Mouse (Mus musculus): Measurements from ENCODE around the gene S100a10. TPM values are rescaled to one million over a fixed set of nuclear protein-coding genes. Genes with fewer than 3 reads are reported as not detected.
A peak's percentile ranks its signal among the peaks of the same experiment; 100 is the strongest.

Gene S100a10
- polyA plus RNA-seq, 1 experiment: 70.5 TPM

- TF ChIP-seq POLR2A (IDR thresholded peaks at IDR 0.05; ENCODE audit: borderline replicate concordance, extremely low read depth, insufficient read depth, insufficient read length, poor library complexity, severe bottlenecking) (no peak), CTCF (IDR thresholded peaks at IDR 0.05; ENCODE audit: borderline replicate concordance, extremely low read depth, insufficient read depth, insufficient read length) (no peak)
- DNase-seq (ENCODE audit: low read depth): no peak
Measured at GRCm38 (mm10) chr3:93581687-93582086, 26.8 kb downstream of the S100a10 start.

- TF ChIP-seq POLR2A (IDR thresholded peaks at IDR 0.05; ENCODE audit: borderline replicate concordance, extremely low read depth, insufficient read depth, insufficient read length, poor library complexity, severe bottlenecking): no peak
- no peak for DNase-seq (ENCODE audit: low read depth)
Measured at GRCm38 (mm10) chr3:93583056-93583455, 28.2 kb downstream of the S100a10 start.

DNA sequence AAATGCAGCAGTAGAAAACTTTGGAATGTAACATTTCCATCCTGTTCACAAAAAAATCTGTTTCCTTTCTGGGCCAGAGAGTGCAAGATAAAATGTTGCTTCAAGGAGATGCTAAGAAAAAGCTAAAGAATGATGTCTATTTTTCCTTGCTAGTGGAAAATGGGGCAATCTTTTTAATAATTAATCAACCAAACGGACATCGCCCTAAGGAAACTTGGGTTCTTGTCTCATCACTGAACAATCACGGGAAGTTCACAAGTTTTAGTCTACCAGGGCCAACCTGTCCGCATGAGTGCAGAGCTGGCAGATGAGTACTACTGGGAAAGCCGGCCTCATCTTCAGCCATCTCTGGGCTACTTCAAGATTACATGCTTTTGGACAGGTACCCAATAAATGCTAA, 34.7 kb downstream of the S100a10 start:
- TF ChIP-seq POLR2A (IDR thresholded peaks at IDR 0.05; ENCODE audit: borderline replicate concordance, extremely low read depth, insufficient read depth, insufficient read length, poor library complexity, severe bottlenecking): no peak
- TF ChIP-seq CTCF (IDR thresholded peaks at IDR 0.05; ENCODE audit: borderline replicate concordance, extremely low read depth, insufficient read depth, insufficient read length): no peak
- DNase-seq (ENCODE audit: low read depth): no peak

- DNase-seq (ENCODE audit: low read depth): no peak
- no peak for TF ChIP-seq POLR2A (IDR thresholded peaks at IDR 0.05; ENCODE audit: borderline replicate concordance, extremely low read depth, insufficient read depth, insufficient read length, poor library complexity, severe bottlenecking)
- TF ChIP-seq CTCF (IDR thresholded peaks at IDR 0.05; ENCODE audit: borderline replicate concordance, extremely low read depth, insufficient read depth, insufficient read length): no peak
Measured at GRCm38 (mm10) chr3:93590256-93590655, 35.4 kb downstream of the S100a10 start.

DNA sequence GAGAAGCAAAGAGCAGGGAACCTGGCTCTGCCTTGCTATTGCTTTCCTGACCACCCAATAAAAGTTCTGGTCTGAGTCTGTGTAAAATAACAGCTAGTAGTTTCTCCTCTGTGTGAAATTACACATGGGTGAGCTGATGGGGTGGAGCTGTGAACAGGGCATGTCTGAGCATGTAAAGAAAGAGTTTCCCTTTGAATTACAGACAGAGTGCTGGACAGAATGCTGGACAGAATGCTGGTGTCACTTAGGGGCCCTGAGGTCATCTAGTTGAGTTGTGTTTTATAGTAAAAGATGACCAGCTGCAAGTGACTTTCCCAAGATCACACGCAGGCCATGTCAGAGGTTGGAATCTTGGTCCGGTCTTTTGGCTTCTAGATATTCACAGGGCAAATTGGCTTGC, 37.2 kb downstream of the S100a10 start:
- DNase-seq (ENCODE audit: low read depth): no peak
- no peak for TF ChIP-seq POLR2A (IDR thresholded peaks at IDR 0.05; ENCODE audit: borderline replicate concordance, extremely low read depth, insufficient read depth, insufficient read length, poor library complexity, severe bottlenecking)
- TF ChIP-seq CTCF (IDR thresholded peaks at IDR 0.05; ENCODE audit: borderline replicate concordance, extremely low read depth, insufficient read depth, insufficient read length): no peak

- no peak for DNase-seq (ENCODE audit: low read depth)
- TF ChIP-seq POLR2A (IDR thresholded peaks at IDR 0.05; ENCODE audit: borderline replicate concordance, extremely low read depth, insufficient read depth, insufficient read length, poor library complexity, severe bottlenecking) (no peak), CTCF (IDR thresholded peaks at IDR 0.05; ENCODE audit: borderline replicate concordance, extremely low read depth, insufficient read depth, insufficient read length) (no peak)
Measured at GRCm38 (mm10) chr3:93592976-93593375, 38.1 kb downstream of the S100a10 start.

- TF ChIP-seq CTCF (IDR thresholded peaks at IDR 0.05; ENCODE audit: borderline replicate concordance, extremely low read depth, insufficient read depth, insufficient read length) (peak; percentile 28; the same call in 1 of the 2 replicates), POLR2A (IDR thresholded peaks at IDR 0.05; ENCODE audit: borderline replicate concordance, extremely low read depth, insufficient read depth, insufficient read length, poor library complexity, severe bottlenecking) (no peak)
- peak; percentile 15 for DNase-seq (ENCODE audit: low read depth)
Measured at GRCm38 (mm10) chr3:93593512-93593911, 38.6 kb downstream of the S100a10 start.

- TF ChIP-seq CTCF (IDR thresholded peaks at IDR 0.05; ENCODE audit: borderline replicate concordance, extremely low read depth, insufficient read depth, insufficient read length) (no peak), POLR2A (IDR thresholded peaks at IDR 0.05; ENCODE audit: borderline replicate concordance, extremely low read depth, insufficient read depth, insufficient read length, poor library complexity, severe bottlenecking) (no peak)
- no peak for DNase-seq (ENCODE audit: low read depth)
Measured at GRCm38 (mm10) chr3:93596632-93597031, 41.8 kb downstream of the S100a10 start.

- peak; percentile 63 for DNase-seq (ENCODE audit: low read depth)
- TF ChIP-seq POLR2A (IDR thresholded peaks at IDR 0.05; ENCODE audit: borderline replicate concordance, extremely low read depth, insufficient read depth, insufficient read length, poor library complexity, severe bottlenecking): no peak
- no peak for TF ChIP-seq CTCF (IDR thresholded peaks at IDR 0.05; ENCODE audit: borderline replicate concordance, extremely low read depth, insufficient read depth, insufficient read length)
Measured at GRCm38 (mm10) chr3:93597221-93597913, 42.5 kb downstream of the S100a10 start.

DNA sequence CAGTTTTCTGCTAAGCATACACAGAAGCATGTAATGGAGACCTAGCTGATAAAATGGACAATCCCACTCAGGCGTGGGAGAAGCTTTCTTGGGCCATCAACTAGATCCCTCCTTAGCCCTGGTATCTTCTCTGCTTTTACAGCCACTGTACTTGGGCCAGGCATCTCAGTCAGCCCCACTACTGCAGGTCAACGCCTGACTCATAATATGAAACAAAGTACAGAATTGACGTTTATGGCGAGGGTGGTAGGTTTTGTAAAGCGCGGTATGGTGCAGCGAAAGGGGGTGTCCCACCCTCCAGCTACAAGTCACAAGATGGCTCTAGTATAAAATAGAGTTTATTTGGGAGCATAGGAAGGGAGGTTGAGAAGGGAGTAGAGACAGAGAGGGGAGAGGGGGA, 43.1 kb downstream of the S100a10 start:
- no peak for DNase-seq (ENCODE audit: low read depth)
- TF ChIP-seq POLR2A (IDR thresholded peaks at IDR 0.05; ENCODE audit: borderline replicate concordance, extremely low read depth, insufficient read depth, insufficient read length, poor library complexity, severe bottlenecking) (no peak), CTCF (IDR thresholded peaks at IDR 0.05; ENCODE audit: borderline replicate concordance, extremely low read depth, insufficient read depth, insufficient read length) (no peak)

GRCm38 (mm10) chr3:93600206-93600605, 45.3 kb downstream of the S100a10 start:
- no peak for TF ChIP-seq CTCF (IDR thresholded peaks at IDR 0.05; ENCODE audit: borderline replicate concordance, extremely low read depth, insufficient read depth, insufficient read length)

DNA sequence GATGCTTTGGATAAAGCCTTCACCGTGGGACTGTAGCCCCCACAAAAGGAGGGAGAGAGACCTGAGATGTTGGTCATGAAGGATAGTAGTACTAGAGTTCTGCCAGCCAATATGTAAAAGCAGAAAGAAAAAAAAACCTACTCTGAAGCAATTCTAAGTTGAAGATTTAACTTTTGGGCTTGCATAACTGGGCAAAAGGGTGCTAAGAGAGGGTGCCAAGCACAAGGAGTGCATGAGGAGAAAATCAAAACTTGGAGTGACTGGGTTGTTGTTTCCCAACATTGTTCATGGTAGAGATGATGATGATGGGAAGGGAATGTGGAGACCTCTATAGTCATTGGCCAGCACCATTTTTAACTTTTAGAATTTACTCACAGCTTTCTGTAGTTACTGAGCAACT, 47.0 kb downstream of the S100a10 start:
- TF ChIP-seq POLR2A (IDR thresholded peaks at IDR 0.05; ENCODE audit: borderline replicate concordance, extremely low read depth, insufficient read depth, insufficient read length, poor library complexity, severe bottlenecking): no peak
- no peak for DNase-seq (ENCODE audit: low read depth)

More at GRCm38 (mm10) chr3:93600206-93600605, 45.3 kb downstream of the S100a10 start:
- DNase-seq (ENCODE audit: low read depth): no peak

Measured in brain, embryonic 14.5 days (tissue).